Mouse (Mus musculus) testis, adult 2 months (tissue): Measurements from ENCODE around the gene Shf. TPM values are rescaled to one million over a fixed set of nuclear protein-coding genes. Genes with fewer than 3 reads are reported as not detected.

Experiments used
- H3K27ac ChIP-seq: fragments of 200-500 bp; 2 replicates; pipeline ENCODE4 v1.5.1; 2012; ENCODE audit warnings: low read depth, low read length; ENCODE audit not compliant: control insufficient read depth, insufficient read depth
- H3K27me3 ChIP-seq: fragments of 200-500 bp; 2 replicates; pipeline ENCODE4 v1.6.1; 2012; ENCODE audit warnings: mild to moderate bottlenecking, low read length, moderate library complexity; ENCODE audit not compliant: control insufficient read depth, insufficient read depth
- H3K36me3 ChIP-seq: fragments of 200-500 bp; 2 replicates; pipeline ENCODE4 v1.6.1; 2012; ENCODE audit warnings: mild to moderate bottlenecking, low read length; ENCODE audit not compliant: control insufficient read depth, insufficient read depth
- H3K4me1 ChIP-seq: fragments of 200-500 bp; 2 replicates; pipeline ENCODE4 v1.6.1; 2012; ENCODE audit warnings: low read length; ENCODE audit not compliant: control insufficient read depth, insufficient read depth
- H3K4me3 ChIP-seq: fragments of 200-500 bp; 2 replicates; pipeline ENCODE4 v1.5.1; 2012; ENCODE audit warnings: low read depth, mild to moderate bottlenecking, low read length, moderate library complexity, mixed read lengths; ENCODE audit not compliant: control insufficient read depth
- CTCF ChIP-seq: fragments of 200-500 bp; IDR thresholded peaks from 2 replicates; pipeline ENCODE4 v1.5.1; 2012; ENCODE audit warnings: low read depth, mild to moderate bottlenecking, inconsistent platforms, low read length, moderate library complexity; ENCODE audit not compliant: control insufficient read depth, insufficient read depth, insufficient replicate concordance
- POLR2A ChIP-seq: fragments of 200-500 bp; IDR thresholded peaks from 2 replicates; pipeline ENCODE4 v1.6.1; 2012; ENCODE audit warnings: low read depth, mild to moderate bottlenecking, inconsistent platforms, low read length, moderate library complexity; ENCODE audit not compliant: control insufficient read depth
- polyA plus RNA-seq: library from polyadenylated mRNA; depleted of rRNA; stranded (reverse); fragments of >200 nt; gene quantifications from 2 replicates; pipeline ENCODE4 v1.2.3, GENCODE M21; 2012

The Shf gene
- polyA plus RNA-seq, 1 experiment: 16.7 TPM

- TF ChIP-seq CTCF (no peak), POLR2A (no peak)
- no peak overlapping the region for H3K27ac ChIP-seq
- H3K4me1 ChIP-seq: peaks cover 9% of the 10 kb centered on the region
- no peaks in the 10 kb centered on the region for H3K36me3 ChIP-seq
- H3K4me3 ChIP-seq: no peak overlapping the region
- no peaks in the 10 kb centered on the region for H3K27me3 ChIP-seq
These were observed 59.3 kb downstream of the Shf start for GRCm38 (mm10) chr2:122309647-122310046.

DNA sequence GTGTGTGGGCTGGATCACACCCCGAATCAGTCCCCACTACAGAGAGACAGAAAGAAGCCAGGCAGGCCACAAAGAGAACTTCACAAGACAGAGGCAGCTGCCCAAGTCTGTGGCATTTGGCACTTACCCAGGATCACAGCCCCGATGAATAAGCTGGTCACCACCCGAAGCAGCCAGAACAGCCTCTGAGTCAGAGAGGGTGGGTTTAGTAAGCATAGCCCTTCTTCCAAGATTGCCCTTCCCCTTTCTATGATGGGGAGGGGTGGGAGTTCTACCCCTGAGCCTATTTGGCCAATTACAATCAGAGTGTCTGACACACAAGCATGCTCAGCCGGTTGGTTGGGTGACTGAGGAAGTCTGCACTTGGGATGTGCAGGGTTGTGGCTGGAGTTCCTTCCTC, 62.8 kb downstream of the Shf start:
- no peaks in the 10 kb centered on the region; the same call in 1 of the 2 replicates for H3K27me3 ChIP-seq

GRCm38 (mm10) chr2:122305097-122305892, 63.7 kb downstream of the Shf start:
- peaks cover 18% of the 10 kb centered on the region for H3K4me1 ChIP-seq
- H3K27me3 ChIP-seq: peaks cover 3% of the 10 kb centered on the region; the same call in 1 of the 2 replicates
- H3K36me3 ChIP-seq: no peaks in the 10 kb centered on the region
- H3K27ac ChIP-seq: no peak overlapping the region
- H3K4me3 ChIP-seq: no peak overlapping the region
- TF ChIP-seq POLR2A (no peak), CTCF (no peak)

More for the DNA sequence above, 62.8 kb downstream of the Shf start:
- no peak overlapping the region for H3K27ac ChIP-seq
- no peak overlapping the region for H3K4me3 ChIP-seq
- H3K4me1 ChIP-seq: peaks cover 14% of the 10 kb centered on the region
- H3K36me3 ChIP-seq: no peaks in the 10 kb centered on the region
- TF ChIP-seq CTCF: no peak
- no peak for TF ChIP-seq POLR2A

GRCm38 (mm10) chr2:122304544-122304943, 64.4 kb downstream of the Shf start:
- Histone ChIP-seq H3K27me3 (peaks cover 3% of the 10 kb centered on the region; the same call in 1 of the 2 replicates), H3K36me3 (no peaks in the 10 kb centered on the region), H3K27ac (no peak overlapping the region), H3K4me1 (peaks cover 21% of the 10 kb centered on the region), H3K4me3 (no peak overlapping the region)
- no peak for TF ChIP-seq CTCF
- TF ChIP-seq POLR2A: no peak

- H3K27ac ChIP-seq: no peak overlapping the region
- H3K27me3 ChIP-seq: peaks cover 4% of the 10 kb centered on the region; the same call in 1 of the 2 replicates
- no peaks in the 10 kb centered on the region for H3K36me3 ChIP-seq
- no peak overlapping the region for H3K4me3 ChIP-seq
- H3K4me1 ChIP-seq: peaks cover 27% of the 10 kb centered on the region
- TF ChIP-seq CTCF (peak; percentile 78; the same call in 1 of the 2 replicates), POLR2A (no peak)
These were observed 66.3 kb downstream of the Shf start for GRCm38 (mm10) chr2:122302574-122303241.

DNA sequence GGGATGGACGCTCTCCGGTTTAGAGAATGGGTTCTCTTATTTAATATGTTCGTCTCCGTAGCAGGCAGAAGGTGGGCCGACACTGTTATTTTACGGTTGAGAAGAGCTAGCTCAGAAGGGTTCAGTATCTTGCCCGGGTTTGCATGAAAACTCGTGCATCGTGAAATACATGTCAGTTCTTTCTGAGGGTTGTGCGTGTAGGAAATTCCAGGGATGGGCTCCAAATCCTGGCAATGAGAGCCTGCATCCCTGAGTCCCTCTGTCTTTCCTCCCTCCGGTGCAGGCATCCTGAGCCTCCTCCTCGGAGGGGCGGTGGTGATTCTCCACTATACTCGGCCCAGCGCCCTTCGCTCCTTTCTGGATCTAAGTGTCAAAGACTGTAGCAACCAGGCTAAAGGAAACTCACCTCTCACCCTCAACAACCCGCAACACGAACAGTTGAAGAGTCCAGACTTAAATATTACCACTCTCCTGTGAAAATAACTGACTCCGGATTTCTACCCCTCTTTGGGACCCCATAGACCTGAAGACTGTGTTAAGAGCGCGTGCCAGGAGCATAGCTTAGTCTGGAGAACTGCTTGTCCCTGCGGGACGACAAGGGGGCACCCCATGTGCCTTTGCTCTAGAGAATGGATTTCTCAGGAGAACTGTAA, 66.9 kb downstream of the Shf start:
- H3K27me3 ChIP-seq: peaks cover 4% of the 10 kb centered on the region; the same call in 1 of the 2 replicates
- no peak for TF ChIP-seq POLR2A
- no peak for TF ChIP-seq CTCF
- peaks cover 29% of the 10 kb centered on the region for H3K4me1 ChIP-seq

More for the DNA sequence above, 66.9 kb downstream of the Shf start:
- Histone ChIP-seq H3K36me3 (no peaks in the 10 kb centered on the region), H3K4me3 (peak overlapping the region; percentile 71), H3K27ac (no peak overlapping the region)
